Mouse (Mus musculus): ENCODE measurements around the gene Ptges. TPM values are rescaled to one million over a fixed set of nuclear protein-coding genes. Genes with fewer than 3 reads are reported as not detected.

Gene Ptges
- polyA plus RNA-seq, 2 experiments: 0.10 to 0.19 TPM

DNA sequence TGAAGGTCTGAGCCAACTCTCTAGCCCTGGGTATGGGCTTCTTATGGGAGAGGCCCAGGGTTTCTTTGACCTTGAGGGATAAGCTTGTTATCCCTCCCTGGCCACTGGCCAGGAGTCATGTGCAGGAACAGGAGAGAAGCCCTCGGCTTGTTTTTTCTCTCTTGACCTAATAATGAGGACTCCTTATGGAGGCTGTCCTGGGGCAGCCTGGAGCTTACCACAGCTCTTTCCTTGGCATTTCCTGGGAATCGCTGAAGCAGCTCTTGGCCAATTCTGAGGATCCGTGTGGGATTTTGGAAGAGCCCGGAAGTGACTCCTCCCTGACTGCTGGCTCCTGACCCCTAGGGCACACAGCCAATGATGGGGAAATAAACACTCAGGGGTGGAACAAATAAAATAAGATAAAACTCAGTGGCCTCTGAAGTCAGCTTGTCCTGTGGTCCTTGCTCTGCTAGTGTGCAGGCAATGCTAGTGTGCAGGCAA, 17.3 kb downstream of the Ptges start:
- Histone ChIP-seq H3K4me2 (ENCODE audit: low read depth) (no peak overlapping the region), H3K9ac (replicated peaks) (no peak overlapping the region), H3K27me3 (ENCODE audit: control insufficient read depth, insufficient read depth, low read length) (no peaks in the 10 kb centered on the region), H3K9me3 (ENCODE audit: control insufficient read depth, low read length) (no peaks in the 10 kb centered on the region), H3K4me3 (ENCODE audit: insufficient read depth in 1 of 2, low read depth in 2 of 2, low read length in 2 of 2) (no peak overlapping the region), H3K27ac (no peak overlapping the region), H3K4me1 (replicated peaks; ENCODE audit: control insufficient read depth in 2 of 2, insufficient read depth in 2 of 2, low read length in 1 of 2) (no peaks in the 10 kb centered on the region), H3K36me3 (replicated peaks; ENCODE audit: control insufficient read depth, insufficient read depth, low read depth) (no peaks in the 10 kb centered on the region)
- ATAC-seq (ENCODE audit: insufficient read depth) (no peak), DNase-seq (ENCODE audit: low read depth in 3 of 3, low spot score in 3 of 3) (no peak)
- WGBS (ENCODE audit: insufficient replicate concordance): 49% methylated on average over 4 of the region's 4 CpGs
- TF ChIP-seq CTCF (IDR thresholded peaks at IDR 0.05; ENCODE audit: low read depth): no peak
- no peak for TF ChIP-seq EP300 (IDR thresholded peaks at IDR 0.05; ENCODE audit: low read depth)

- Histone ChIP-seq H3K4me3 (ENCODE audit: insufficient read depth in 1 of 2, low read depth in 2 of 2, low read length in 2 of 2) (no peak overlapping the region), H3K27me3 (ENCODE audit: control insufficient read depth, insufficient read depth, low read length) (peaks cover 14% of the 10 kb centered on the region), H3K4me1 (replicated peaks; ENCODE audit: control insufficient read depth in 2 of 2, insufficient read depth in 2 of 2, low read length in 1 of 2) (no peaks in the 10 kb centered on the region), H3K4me2 (ENCODE audit: low read depth) (no peak overlapping the region), H3K36me3 (replicated peaks; ENCODE audit: control insufficient read depth, insufficient read depth, low read depth) (no peaks in the 10 kb centered on the region), H3K9me3 (ENCODE audit: control insufficient read depth, low read length) (no peaks in the 10 kb centered on the region), H3K27ac (no peak overlapping the region), H3K9ac (replicated peaks) (no peak overlapping the region)
- no peak for DNase-seq (ENCODE audit: low read depth in 3 of 3, low spot score in 3 of 3)
- no peak for TF ChIP-seq EP300 (IDR thresholded peaks at IDR 0.05; ENCODE audit: low read depth)
- no peak for TF ChIP-seq CTCF (IDR thresholded peaks at IDR 0.05; ENCODE audit: low read depth)
- 51% methylated on average over 4 of the region's 4 CpGs for WGBS (ENCODE audit: insufficient replicate concordance)
- no peak for ATAC-seq (ENCODE audit: insufficient read depth)
Observed at GRCm38 (mm10) chr2:30906641-30907040, 23.0 kb downstream of the Ptges start.

GRCm38 (mm10) chr2:30905906-30906305, 23.8 kb downstream of the Ptges start:
- peaks cover 14% of the 10 kb centered on the region for H3K27me3 ChIP-seq (ENCODE audit: control insufficient read depth, insufficient read depth, low read length)
- H3K36me3 ChIP-seq (replicated peaks; ENCODE audit: control insufficient read depth, insufficient read depth, low read depth): no peaks in the 10 kb centered on the region
- no peak for DNase-seq (ENCODE audit: low read depth in 3 of 3, low spot score in 3 of 3)
- TF ChIP-seq EP300 (IDR thresholded peaks at IDR 0.05; ENCODE audit: low read depth) (no peak), CTCF (IDR thresholded peaks at IDR 0.05; ENCODE audit: low read depth) (no peak)
- ATAC-seq (ENCODE audit: insufficient read depth): no peak
- no peaks in the 10 kb centered on the region for H3K9me3 ChIP-seq (ENCODE audit: control insufficient read depth, low read length)
- no peaks in the 10 kb centered on the region for H3K4me1 ChIP-seq (replicated peaks; ENCODE audit: control insufficient read depth in 2 of 2, insufficient read depth in 2 of 2, low read length in 1 of 2)
- no peak overlapping the region for H3K4me3 ChIP-seq (ENCODE audit: insufficient read depth in 1 of 2, low read depth in 2 of 2, low read length in 2 of 2)
- H3K9ac ChIP-seq (replicated peaks): no peak overlapping the region
- H3K4me2 ChIP-seq (ENCODE audit: low read depth): no peak overlapping the region
- WGBS (ENCODE audit: insufficient replicate concordance): 78% methylated on average over 8 of the region's 8 CpGs
- H3K27ac ChIP-seq: no peak overlapping the region

DNA sequence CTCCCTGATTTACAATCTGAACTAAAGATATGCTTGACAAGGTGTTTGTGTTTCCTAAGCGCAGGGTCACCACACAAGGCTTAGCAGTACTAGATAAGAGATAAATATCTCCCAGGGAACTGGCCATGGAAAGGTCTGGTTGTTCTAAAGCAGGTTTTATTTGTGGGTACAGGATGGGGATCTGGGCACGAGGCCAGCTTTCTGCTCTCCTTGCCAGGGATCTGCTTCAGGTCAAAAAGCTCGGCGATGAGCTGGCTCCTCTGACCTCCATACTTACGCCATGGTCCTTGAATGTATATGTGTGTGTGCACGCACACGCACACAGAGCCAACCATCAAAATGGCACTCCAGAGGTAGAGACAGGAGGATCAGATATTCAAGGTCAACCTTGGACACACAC, 24.7 kb downstream of the Ptges start:
- Histone ChIP-seq H3K4me2 (ENCODE audit: low read depth) (no peak overlapping the region), H3K27ac (no peak overlapping the region), H3K4me1 (replicated peaks; ENCODE audit: control insufficient read depth in 2 of 2, insufficient read depth in 2 of 2, low read length in 1 of 2) (no peaks in the 10 kb centered on the region), H3K4me3 (ENCODE audit: insufficient read depth in 1 of 2, low read depth in 2 of 2, low read length in 2 of 2) (no peak overlapping the region), H3K36me3 (replicated peaks; ENCODE audit: control insufficient read depth, insufficient read depth, low read depth) (no peaks in the 10 kb centered on the region), H3K9ac (replicated peaks) (no peak overlapping the region), H3K9me3 (ENCODE audit: control insufficient read depth, low read length) (no peaks in the 10 kb centered on the region), H3K27me3 (ENCODE audit: control insufficient read depth, insufficient read depth, low read length) (peaks cover 14% of the 10 kb centered on the region)
- DNase-seq (ENCODE audit: low read depth in 3 of 3, low spot score in 3 of 3): no peak
- TF ChIP-seq EP300 (IDR thresholded peaks at IDR 0.05; ENCODE audit: low read depth) (no peak), CTCF (IDR thresholded peaks at IDR 0.05; ENCODE audit: low read depth) (no peak)
- WGBS (ENCODE audit: insufficient replicate concordance): 66% methylated on average over 7 of the region's 7 CpGs
- no peak for ATAC-seq (ENCODE audit: insufficient read depth)

- H3K9me3 ChIP-seq (ENCODE audit: control insufficient read depth, low read length): no peaks in the 10 kb centered on the region
- no peaks in the 10 kb centered on the region for H3K4me1 ChIP-seq (replicated peaks; ENCODE audit: control insufficient read depth in 2 of 2, insufficient read depth in 2 of 2, low read length in 1 of 2)
- no peak overlapping the region for H3K9ac ChIP-seq (replicated peaks)
- no peaks in the 10 kb centered on the region for H3K36me3 ChIP-seq (replicated peaks; ENCODE audit: control insufficient read depth, insufficient read depth, low read depth)
- peaks cover 14% of the 10 kb centered on the region for H3K27me3 ChIP-seq (ENCODE audit: control insufficient read depth, insufficient read depth, low read length)
- 60% methylated on average over 6 of the region's 6 CpGs for WGBS (ENCODE audit: insufficient replicate concordance)
- TF ChIP-seq CTCF (IDR thresholded peaks at IDR 0.05; ENCODE audit: low read depth) (no peak), EP300 (IDR thresholded peaks at IDR 0.05; ENCODE audit: low read depth) (no peak)
- H3K4me2 ChIP-seq (ENCODE audit: low read depth): no peak overlapping the region
- ATAC-seq (ENCODE audit: insufficient read depth): no peak
- H3K4me3 ChIP-seq (ENCODE audit: insufficient read depth in 1 of 2, low read depth in 2 of 2, low read length in 2 of 2): no peak overlapping the region
- H3K27ac ChIP-seq: no peak overlapping the region
- DNase-seq (ENCODE audit: low read depth in 3 of 3, low spot score in 3 of 3): no peak
Observed at GRCm38 (mm10) chr2:30904231-30904630, 25.4 kb downstream of the Ptges start.
